Mouse (Mus musculus): ENCODE measurements around the gene Taz.

Taz gene

GRCm38 (mm10) chrX:74281041-74281731 lies 526 bp upstream of the Taz start:
- no peak for DNase-seq

DNA sequence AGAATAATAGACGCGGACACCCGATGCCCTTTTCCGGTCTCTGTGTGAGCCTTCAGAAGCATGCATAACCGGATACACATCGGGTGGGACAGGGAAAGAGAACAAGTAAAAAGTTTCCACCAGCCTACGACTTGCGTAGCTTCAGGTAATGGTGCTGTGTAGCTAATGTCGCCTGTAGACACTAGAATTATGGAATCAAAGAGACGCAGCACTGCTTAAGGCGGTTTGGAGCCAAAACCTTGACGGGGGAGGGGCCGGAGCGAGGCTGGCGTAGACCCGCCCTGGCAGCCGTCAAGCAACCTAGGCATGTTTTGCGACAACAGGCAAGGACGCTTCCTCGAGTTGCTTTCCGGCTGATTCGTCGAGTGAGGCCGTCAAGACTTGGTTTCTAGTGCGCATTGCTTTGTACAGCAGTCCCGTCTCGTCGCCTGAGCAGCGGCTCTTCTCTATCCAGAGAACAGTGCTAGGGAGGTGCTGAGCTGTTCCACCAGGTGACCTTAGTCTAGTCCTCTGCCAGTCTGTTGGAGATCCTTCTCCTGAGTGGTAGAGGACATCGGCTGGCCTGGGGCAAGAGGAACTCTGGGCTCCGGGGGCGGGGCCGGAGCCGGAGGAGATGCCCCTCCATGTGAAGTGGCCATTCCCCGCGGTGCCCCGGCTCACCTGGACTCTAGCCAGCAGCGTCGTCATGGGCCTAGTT lies 831 bp downstream of the Taz start:
- DNase-seq, result peak; percentile 83 to 85

DNA sequence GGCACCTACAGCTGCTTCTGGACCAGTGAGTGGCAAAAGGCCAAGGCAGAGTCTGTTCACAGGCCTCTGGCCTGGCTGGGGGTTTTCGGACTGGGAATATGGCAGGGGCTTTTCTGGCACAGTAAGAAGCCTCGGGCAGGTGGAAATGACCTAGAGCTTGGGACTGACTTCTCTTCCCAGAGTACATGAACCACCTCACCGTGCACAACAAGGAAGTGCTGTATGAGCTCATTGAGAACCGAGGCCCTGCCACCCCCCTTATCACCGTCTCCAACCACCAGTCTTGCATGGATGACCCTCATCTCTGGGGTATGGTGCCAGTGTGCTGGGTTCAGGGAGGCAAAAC lies 1.4 kb downstream of the Taz start:
- no peak for DNase-seq

GRCm38 (mm10) chrX:74293431-74293830 lies 11.7 kb downstream of the Taz start:
- DNase-seq, result no peak

- DNase-seq, result peak; percentile 92 to 94
Observed at GRCm38 (mm10) chrX:74296538-74297448, 15.1 kb downstream of the Taz start, which contains the start of gene Atp6ap1. Gene Atp6ap1, plus strand, starts transcription at chrX:74297097.

DNA sequence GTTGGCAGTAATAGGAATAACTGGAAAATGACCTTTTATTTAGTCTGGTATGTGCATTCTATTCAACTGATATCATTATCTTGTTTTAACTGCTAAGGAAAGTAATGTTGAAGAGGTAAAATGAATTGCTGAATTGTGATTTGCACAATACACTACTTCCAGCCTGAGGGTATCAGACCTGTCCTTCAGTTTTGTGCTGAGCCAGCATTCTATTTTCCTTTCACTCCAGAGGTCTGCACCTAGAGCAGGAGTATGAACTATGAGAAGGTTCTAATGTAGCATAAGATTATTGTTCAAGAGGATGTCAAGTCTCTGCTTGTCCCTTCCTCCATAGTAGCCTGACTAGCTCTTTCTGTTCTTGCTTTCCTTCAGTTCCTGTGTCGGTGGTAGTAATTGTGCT lies 16.6 kb downstream of the Taz start:
- DNase-seq, result no peak

DNA sequence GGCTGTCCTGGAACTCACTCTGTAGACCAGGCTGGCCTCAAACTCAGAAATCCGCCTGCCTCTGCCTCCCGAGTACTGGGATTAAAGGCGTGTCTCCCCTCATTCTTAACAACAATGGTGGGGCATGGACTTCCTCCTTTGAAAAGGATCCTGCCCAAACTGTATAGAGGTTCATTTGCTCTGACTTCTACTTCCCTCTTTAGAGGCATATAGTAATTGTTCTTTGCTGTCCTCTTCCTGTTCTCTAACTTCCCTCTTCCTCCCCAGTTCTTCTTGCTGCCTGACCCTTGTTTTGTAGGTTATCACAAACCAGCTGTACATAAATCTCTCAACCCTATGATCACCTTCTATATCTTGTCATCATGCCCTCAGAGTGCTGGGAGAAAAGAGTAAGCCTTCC lies 18.0 kb downstream of the Taz start:
- DNase-seq, result no peak

DNA sequence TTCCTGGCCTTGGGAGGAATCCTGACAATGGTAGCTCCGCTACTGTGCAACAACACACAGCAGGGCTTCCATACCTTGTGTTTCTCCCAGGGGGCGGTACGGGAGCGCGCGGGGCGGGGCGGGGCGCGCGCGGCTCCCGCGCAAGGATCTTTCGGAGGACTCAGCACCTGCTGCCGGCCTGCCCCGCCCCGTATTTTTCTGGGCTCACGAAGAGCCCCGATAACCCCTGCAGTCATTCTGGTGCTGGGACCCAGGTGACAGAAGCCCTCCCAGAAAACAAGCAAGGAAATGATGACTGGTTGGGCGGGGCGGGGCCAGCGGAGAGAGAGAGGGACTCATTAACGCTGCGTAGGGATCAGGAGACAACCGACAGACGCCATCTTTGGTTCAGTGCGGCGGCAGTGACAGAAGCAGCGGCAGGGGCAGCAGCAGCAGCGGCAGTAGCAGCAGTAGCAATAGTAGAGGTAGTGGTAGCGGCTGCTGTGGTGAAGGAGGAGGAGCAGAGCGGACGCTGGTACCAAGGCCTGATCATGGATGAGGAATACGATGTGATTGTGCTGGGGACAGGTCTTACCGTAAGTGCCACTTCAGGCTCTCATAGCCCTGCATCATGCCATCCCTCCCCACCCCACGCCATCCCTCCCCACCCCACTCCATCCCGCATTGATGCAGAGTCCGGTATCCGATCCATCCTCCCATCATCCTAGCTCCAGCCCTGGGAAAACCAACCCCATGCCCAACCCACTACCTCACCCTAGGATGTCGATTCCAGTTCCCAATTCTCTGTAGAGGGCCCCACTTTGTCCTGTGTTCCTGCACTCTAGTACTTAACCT lies 23.4 kb downstream of the Taz start, which contains the start of gene Gdi1:
Gdi1 (plus strand) TSS at position 132 of the 834 bp plus-strand sequence.
- DNase-seq, result peak; percentile 72 to 76

DNA sequence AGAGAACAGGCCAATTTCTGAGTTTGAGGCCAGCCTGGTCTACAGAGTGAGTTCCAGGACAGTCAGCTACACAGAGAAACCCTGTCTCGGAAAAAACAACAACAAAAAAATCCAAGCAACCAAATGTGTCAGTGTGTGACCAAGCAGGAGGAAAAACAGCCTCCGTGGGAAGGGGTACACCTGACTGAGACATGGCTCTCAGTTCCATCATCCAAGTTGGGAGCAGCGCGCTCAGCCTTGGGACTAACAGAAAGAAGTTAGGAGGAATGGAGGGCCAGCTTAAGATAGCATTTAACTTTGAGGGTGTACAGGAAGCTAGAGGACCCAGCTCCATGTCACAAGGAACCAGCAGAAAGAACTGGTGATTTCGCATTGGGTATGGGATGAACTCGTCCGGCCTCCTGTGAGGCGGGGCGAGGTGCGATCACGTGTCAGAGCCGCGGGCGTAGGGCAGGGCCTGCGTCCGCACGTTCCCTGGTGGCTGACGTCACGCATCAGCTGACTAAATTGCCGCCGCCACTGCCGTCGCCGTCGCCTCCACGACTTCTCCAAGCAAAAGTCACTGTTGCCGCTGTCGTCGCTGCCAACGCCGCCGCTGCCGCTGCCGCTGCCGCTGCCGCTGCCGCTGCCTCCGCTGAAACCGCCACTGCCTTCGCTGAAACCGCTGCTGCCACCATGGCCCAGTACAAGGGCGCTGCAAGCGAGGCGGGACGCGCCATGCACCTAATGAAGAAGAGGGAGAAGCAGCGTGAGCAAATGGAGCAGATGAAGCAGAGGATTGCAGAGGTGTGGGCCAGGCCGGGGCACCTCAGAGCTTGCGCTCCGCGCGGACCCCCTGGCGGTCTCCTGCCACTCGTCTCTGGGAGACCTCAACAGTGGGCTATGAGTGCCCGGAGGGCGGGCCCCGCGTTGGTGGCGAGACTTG lies 31.1 kb downstream of the Taz start, which contains the start of gene Fam50a:
Fam50a (plus strand) TSS at position 494 of the 925 bp plus-strand sequence.
- DNase-seq, result peak; percentile 80 to 88

DNA sequence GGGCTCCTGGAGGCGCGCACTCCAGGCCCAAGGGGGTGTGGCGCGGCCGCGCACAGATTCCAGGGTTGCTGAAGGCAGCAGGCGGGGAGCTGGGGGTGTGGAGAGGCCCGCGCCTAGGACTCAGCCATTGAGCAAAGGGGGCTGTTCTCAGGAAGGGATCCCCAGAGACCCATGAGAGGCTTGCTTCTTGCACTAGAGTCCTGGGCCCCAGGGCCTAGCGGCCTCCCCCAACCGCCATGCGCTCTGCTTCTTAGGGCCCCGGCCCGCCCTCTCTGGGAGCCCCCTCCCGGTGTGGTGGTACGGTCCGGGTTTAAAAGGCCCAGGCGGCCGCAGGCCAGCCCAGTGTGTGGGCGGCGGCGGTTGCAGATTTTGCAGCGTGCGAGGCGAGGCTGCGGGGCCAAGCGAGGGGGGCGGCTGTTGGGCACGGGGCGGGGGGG lies 47.0 kb downstream of the Taz start, which contains the start of gene Plxna3:
Plxna3 (plus strand) TSS at position 342 of the 437 bp plus-strand sequence.
- DNase-seq, result peak; percentile 66 to 70

DNA sequence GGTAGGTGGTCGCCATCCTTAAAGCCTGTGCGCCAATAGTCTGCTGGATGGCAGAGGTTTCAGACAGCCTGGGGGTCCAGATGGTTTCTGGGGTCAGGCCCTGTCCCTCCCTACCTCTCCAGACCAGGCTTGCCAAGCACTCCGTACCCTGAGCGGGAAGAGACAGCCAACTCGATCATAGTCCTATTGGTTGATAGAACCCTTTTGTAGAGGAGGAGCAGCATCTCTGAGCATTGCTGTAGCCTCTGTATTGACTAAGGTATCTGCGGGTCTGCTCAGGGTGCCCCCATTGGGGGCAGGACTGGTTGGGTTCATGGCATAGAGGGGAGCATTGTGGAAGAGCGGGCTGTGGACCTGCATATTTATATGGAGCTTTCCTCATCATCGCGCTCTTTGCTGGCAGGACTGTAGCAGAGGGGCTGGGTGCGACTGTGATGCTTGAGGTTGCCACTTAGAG lies 47.5 kb downstream of the Taz start:
- DNase-seq, result peak in 1 of 2 experiments; percentile 16

DNA sequence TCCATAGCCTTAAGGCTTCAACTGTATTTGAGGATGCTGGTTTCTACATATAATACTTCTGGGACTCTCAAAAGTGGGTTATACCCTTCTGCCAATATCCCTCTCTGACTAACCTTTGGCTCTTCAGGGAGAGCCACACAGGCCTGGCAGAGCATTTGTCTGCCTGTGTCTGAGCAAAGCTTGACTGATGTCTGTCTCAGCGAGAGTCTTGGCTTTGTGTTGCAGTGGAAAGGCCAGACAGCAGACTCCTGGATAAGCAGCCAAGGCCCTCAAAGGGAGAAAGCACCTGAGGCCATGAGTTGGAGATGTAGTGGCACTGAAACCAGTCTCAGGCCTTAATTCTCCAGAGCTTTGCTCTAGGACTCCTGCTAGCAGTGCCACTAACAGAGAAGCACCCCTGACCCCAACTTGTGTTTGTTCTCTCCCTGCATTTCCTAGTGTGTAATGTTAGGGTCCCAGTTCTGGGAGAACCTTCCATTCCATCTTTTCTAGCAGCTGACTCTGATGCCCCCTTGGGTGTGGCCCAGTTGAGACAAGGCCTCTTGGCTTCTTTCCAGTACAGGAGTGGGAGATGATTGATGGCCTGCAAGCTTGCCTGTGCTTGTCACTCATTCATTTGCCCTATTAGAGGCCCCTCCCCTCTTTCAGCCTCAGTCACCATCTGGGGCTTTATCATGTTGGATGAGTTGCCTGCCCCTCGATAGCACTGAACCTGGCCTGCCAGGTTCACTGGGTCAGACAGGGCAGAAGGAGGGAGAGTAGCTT lies 48.6 kb downstream of the Taz start:
- peak in 1 of 2 experiments; percentile 27 for DNase-seq

Measured in cerebellum, postnatal 36 days (tissue).